Mouse (Mus musculus) hindbrain, postnatal 0 days (tissue): ENCODE data around the gene Btbd17. TPM values are rescaled to one million over a fixed set of nuclear protein-coding genes. Genes with fewer than 3 reads are reported as not detected.
A peak's percentile ranks its signal among the peaks of the same experiment; 100 is the strongest.

Experiments
- ATAC-seq: fragments of 200-750 bp; cut with Nextera tagmentation; 2 replicates; pipeline ENCODE4 v1.8.0; 2017; ENCODE audit warnings: mild to moderate bottlenecking, moderate TSS enrichment, moderate library complexity
- DNase-seq: peaks from one replicate; pipeline ENCODE4 v3.0.0-alpha.2; 2015; ENCODE audit warnings: low spot score
- H3K27ac ChIP-seq: fragments of 300-500 bp; sonication (generic); 2 replicates; pipeline ENCODE4 v1.5.1; 2014; ENCODE audit warnings: mild to moderate bottlenecking
- H3K27me3 ChIP-seq: fragments of 300-500 bp; sonication (generic); 2 replicates; pipeline ENCODE4 v1.6.1; 2014; ENCODE audit warnings: low read length, mixed read lengths; ENCODE audit not compliant: insufficient read depth
- H3K36me3 ChIP-seq: fragments of 300-500 bp; sonication (generic); 2 replicates; pipeline ENCODE4 v1.6.1; 2014; ENCODE audit warnings: low read length, mixed read lengths; ENCODE audit not compliant: insufficient read depth
- H3K4me1 ChIP-seq: fragments of 300-500 bp; sonication (generic); 2 replicates; pipeline ENCODE4 v1.6.1; 2014; ENCODE audit warnings: antibody characterized with exemption, low read length, mixed read lengths; ENCODE audit not compliant: insufficient read depth
- H3K4me2 ChIP-seq: fragments of 300-500 bp; sonication (generic); 2 replicates; pipeline ENCODE4 v1.6.1; 2014; ENCODE audit warnings: low read depth, mild to moderate bottlenecking, low read length, moderate library complexity, mixed read lengths
- H3K4me3 ChIP-seq: fragments of 300-500 bp; sonication (generic); 2 replicates; pipeline ENCODE4 v1.5.1; 2014; ENCODE audit warnings: low read length
- H3K9ac ChIP-seq: fragments of 300-500 bp; sonication (generic); replicated peaks from 2 replicates; pipeline ENCODE4 v1.6.1; 2014; ENCODE audit warnings: mild to moderate bottlenecking, low read length, moderate library complexity, mixed read lengths
- H3K9me3 ChIP-seq: fragments of 300-500 bp; sonication (generic); 2 replicates; pipeline ENCODE4 v1.6.1; 2016; ENCODE audit warnings: low read length, mixed read lengths
- CTCF ChIP-seq: IDR thresholded peaks from 2 replicates; pipeline ENCODE4 v1.5.1; 2016; ENCODE audit warnings: antibody characterized with exemption, control low read depth, low read depth
- WGBS: fragments of 180-500 bp; shearing (Covaris S2); extraction: QIAGEN DNeasy Blood & Tissue Kit; methylation state at CpG from one replicate; pipeline ENCODE4 v1.1.7; 2014; 5-methylcytosine and 5-hydroxymethylcytosine counted together
- polyA plus RNA-seq: library from polyadenylated mRNA; unstranded; fragments of >200 nt; fragmentation: Nextera tagmentation; extraction: Ambion mirVana; gene quantifications from 2 replicates; pipeline ENCODE4 v1.2.1, GENCODE M21; 2015
- total RNA-seq: library from RNA; depleted of rRNA; stranded (reverse); fragments of >200 nt; gene quantifications from 2 replicates; pipeline ENCODE4 v1.2.3, GENCODE M21; 2014

The Btbd17 gene
- total and polyA plus RNA-seq, 2 experiments from 2014 or later: 30.4 to 94.0 TPM

GRCm38 (mm10) chr11:114795231-114795746 is 456 bp downstream of the Btbd17 start:
- TF ChIP-seq CTCF: peak; percentile 59
- 0% methylated on average over 7 of the region's 7 CpGs for WGBS
- H3K27me3 ChIP-seq: no peaks in the 10 kb centered on the region
- ATAC-seq (peak; percentile 84), DNase-seq (peak; percentile 95)
- H3K9ac ChIP-seq: peak overlapping the region; percentile 46
- peak overlapping the region; percentile 32 for H3K4me3 ChIP-seq
- H3K9me3 ChIP-seq: no peaks in the 10 kb centered on the region
- H3K4me1 ChIP-seq: peaks cover 42% of the 10 kb centered on the region
- H3K36me3 ChIP-seq: no peaks in the 10 kb centered on the region
- H3K27ac ChIP-seq: peak overlapping the region; percentile 95
- peak overlapping the region; percentile 68 for H3K4me2 ChIP-seq

DNA sequence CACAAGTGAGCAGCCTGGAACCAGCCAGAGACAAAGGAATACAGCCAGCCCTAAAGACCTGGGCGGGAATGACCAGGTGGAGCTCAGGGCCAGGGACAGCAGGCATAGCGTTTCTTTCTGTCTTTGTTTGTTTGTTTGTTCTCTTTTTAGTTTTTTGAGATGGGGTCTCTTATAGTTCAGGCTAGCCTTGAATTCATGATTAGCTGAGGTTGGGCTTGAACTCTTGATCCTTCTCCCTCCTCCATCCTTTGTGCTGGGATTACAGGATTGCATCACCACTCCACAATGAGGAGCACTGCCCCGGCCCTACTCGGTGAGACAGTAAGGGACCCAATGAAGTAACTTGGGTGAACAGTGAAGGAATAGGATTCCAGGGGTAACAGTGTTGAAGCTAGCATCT is 1.1 kb downstream of the Btbd17 start:
- Histone ChIP-seq H3K36me3 (no peaks in the 10 kb centered on the region), H3K27me3 (no peaks in the 10 kb centered on the region), H3K4me2 (peak overlapping the region; percentile 68), H3K27ac (peak overlapping the region; percentile 95), H3K9me3 (no peaks in the 10 kb centered on the region), H3K4me1 (peaks cover 42% of the 10 kb centered on the region), H3K4me3 (peak overlapping the region; percentile 32), H3K9ac (peak overlapping the region; percentile 46; the same call in 1 of the 2 replicates)
- ATAC-seq (no peak), DNase-seq (no peak)
- WGBS: 29% methylated on average over 4 of the region's 4 CpGs
- TF ChIP-seq CTCF: no peak

- H3K4me3 ChIP-seq: no peak overlapping the region
These were observed 1.7 kb downstream of the Btbd17 start for GRCm38 (mm10) chr11:114793868-114794545.

DNA sequence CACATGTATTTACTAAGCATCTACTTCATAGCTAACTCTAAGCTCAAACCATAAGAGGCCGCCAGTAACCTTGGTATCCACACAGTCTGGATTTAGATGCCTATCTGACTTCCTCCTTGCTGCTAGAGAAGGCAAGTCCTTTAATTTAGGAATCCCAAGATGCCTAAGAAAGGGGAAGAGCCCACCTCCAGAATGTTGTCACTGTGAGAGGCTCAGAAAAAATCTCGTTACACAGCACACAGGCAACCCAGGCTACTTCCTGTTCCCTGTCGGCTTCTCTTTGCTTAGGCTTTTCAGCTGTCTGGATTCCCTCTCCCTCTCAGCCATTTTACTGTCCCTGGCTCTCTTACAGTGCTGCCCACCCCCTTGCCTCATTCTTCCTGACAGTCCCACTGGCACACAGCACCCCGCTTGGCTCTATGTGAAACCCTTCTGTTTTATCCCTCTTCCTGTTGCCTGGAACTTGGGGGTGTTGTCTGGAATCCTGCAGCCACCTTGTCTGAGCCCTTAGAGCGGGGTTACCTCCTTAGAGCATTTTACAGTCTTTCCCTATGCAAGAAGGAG is 2.7 kb downstream of the Btbd17 start:
- H3K36me3 ChIP-seq: no peaks in the 10 kb centered on the region
- no peaks in the 10 kb centered on the region for H3K27me3 ChIP-seq
- peaks cover 47% of the 10 kb centered on the region for H3K4me1 ChIP-seq
- H3K4me3 ChIP-seq: no peak overlapping the region
- H3K9ac ChIP-seq: no peak overlapping the region
- peak overlapping the region; percentile 85 for H3K27ac ChIP-seq
- ATAC-seq (no peak), DNase-seq (peak; percentile 46)
- peak overlapping the region; percentile 68 for H3K4me2 ChIP-seq
- TF ChIP-seq CTCF: no peak
- 38% methylated on average over 5 of the region's 5 CpGs for WGBS
- no peaks in the 10 kb centered on the region for H3K9me3 ChIP-seq

More at GRCm38 (mm10) chr11:114793868-114794545, 1.7 kb downstream of the Btbd17 start:
- ATAC-seq (no peak), DNase-seq (no peak)
- H3K27me3 ChIP-seq: no peaks in the 10 kb centered on the region
- H3K4me1 ChIP-seq: peaks cover 46% of the 10 kb centered on the region
- H3K27ac ChIP-seq: peak overlapping the region; percentile 85; the same call in 1 of the 2 replicates
- no peaks in the 10 kb centered on the region for H3K9me3 ChIP-seq
- H3K4me2 ChIP-seq: peak overlapping the region; percentile 68
- TF ChIP-seq CTCF: no peak
- 35% methylated on average over 19 of the region's 19 CpGs for WGBS
- peak overlapping the region; percentile 25; the same call in 1 of the 2 replicates for H3K9ac ChIP-seq
- no peaks in the 10 kb centered on the region for H3K36me3 ChIP-seq

DNA sequence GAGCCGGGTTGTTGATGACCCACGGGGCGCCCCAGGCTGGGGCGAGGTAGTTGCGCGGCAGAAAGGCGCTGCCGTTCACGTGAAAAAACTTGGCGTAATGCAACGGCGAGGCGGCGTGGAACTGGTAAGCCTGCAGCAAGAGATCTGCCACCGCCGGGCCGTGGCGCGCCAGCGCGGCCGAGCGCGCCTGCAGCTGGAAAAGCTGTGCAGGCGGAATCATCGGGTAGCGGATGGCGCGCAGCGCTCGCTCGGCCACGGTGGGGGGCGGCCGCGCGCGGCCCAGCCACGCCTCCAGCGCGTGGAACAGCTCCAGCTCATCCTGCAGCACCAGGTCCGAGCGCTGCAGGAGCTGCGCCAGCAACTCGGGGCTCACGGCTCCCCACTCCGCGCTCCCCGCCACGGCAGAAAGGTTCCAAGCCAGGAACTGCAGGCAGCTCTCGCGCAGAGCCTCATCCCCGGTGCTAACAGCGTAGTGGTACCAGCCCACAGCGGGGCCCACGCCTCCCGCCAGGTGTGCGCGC is 3.8 kb downstream of the Btbd17 start:
- peaks cover 47% of the 10 kb centered on the region for H3K4me1 ChIP-seq
- H3K36me3 ChIP-seq: no peaks in the 10 kb centered on the region
- peak overlapping the region; percentile 67 for H3K9ac ChIP-seq
- ATAC-seq (peak; percentile 3; the same call in 1 of the 2 replicates), DNase-seq (peak; percentile 86)
- H3K27me3 ChIP-seq: no peaks in the 10 kb centered on the region
- TF ChIP-seq CTCF: no peak
- no peaks in the 10 kb centered on the region for H3K9me3 ChIP-seq
- H3K4me2 ChIP-seq: peak overlapping the region; percentile 68
- peak overlapping the region; percentile 44 for H3K4me3 ChIP-seq
- WGBS: 1% methylated on average over 34 of the region's 59 CpGs
- H3K27ac ChIP-seq: peak overlapping the region; percentile 85

- ATAC-seq (no peak), DNase-seq (peak; percentile 56)
- Histone ChIP-seq H3K4me3 (peak overlapping the region; percentile 44), H3K9me3 (no peaks in the 10 kb centered on the region), H3K4me1 (peaks cover 45% of the 10 kb centered on the region), H3K27ac (peak overlapping the region; percentile 85), H3K36me3 (no peaks in the 10 kb centered on the region), H3K27me3 (no peaks in the 10 kb centered on the region), H3K9ac (peak overlapping the region; percentile 67), H3K4me2 (peak overlapping the region; percentile 68)
- TF ChIP-seq CTCF: no peak
- WGBS: 4% methylated on average over 50 of the region's 50 CpGs
These were observed 4.3 kb downstream of the Btbd17 start for GRCm38 (mm10) chr11:114791351-114791889.
